Mouse (Mus musculus) limb, embryonic 13.5 days (tissue): Measurements from ENCODE around the gene Lrrc4b. TPM values are rescaled to one million over a fixed set of nuclear protein-coding genes. Genes with fewer than 3 reads are reported as not detected.

ENCODE experiments used
- ATAC-seq: fragments of 200-750 bp; cut with Nextera tagmentation; 2 replicates; pipeline ENCODE4 v1.8.0; 2017; ENCODE audit warnings: low read depth, moderate number of reproducible peaks, moderate TSS enrichment; ENCODE audit not compliant: low FRiP score
- H3K27ac ChIP-seq: fragments of 300-500 bp; sonication (generic); 2 replicates; pipeline ENCODE4 v1.5.1; 2015; ENCODE audit warnings: inconsistent platforms, mild to moderate bottlenecking, moderate library complexity
- H3K27me3 ChIP-seq: fragments of 300-500 bp; sonication (generic); 2 replicates; pipeline ENCODE4 v1.6.1; 2015; ENCODE audit warnings: mild to moderate bottlenecking, inconsistent platforms
- H3K36me3 ChIP-seq: fragments of 300-500 bp; sonication (generic); 2 replicates; pipeline ENCODE4 v1.6.1; 2015; ENCODE audit warnings: inconsistent platforms, mild to moderate bottlenecking, moderate library complexity
- H3K4me1 ChIP-seq: fragments of 300-500 bp; sonication (generic); 2 replicates; pipeline ENCODE4 v1.6.1; 2015; ENCODE audit warnings: inconsistent platforms
- H3K4me2 ChIP-seq: fragments of 300-500 bp; sonication (generic); replicated peaks from 2 replicates; pipeline ENCODE4 v1.6.1; 2015; ENCODE audit warnings: inconsistent platforms, mild to moderate bottlenecking, moderate library complexity
- H3K4me3 ChIP-seq: fragments of 300-500 bp; sonication (generic); 2 replicates; pipeline ENCODE4 v1.5.1; 2015; ENCODE audit warnings: moderate library complexity, mild to moderate bottlenecking, inconsistent platforms
- H3K9ac ChIP-seq: fragments of 300-500 bp; sonication (generic); 2 replicates; pipeline ENCODE4 v1.6.1; 2015; ENCODE audit warnings: mild to moderate bottlenecking, inconsistent platforms
- H3K9me3 ChIP-seq: fragments of 300-500 bp; sonication (generic); 2 replicates; pipeline ENCODE4 v1.6.1; 2016; ENCODE audit warnings: inconsistent platforms
- WGBS: fragments of 180-500 bp; shearing (Covaris S2); methylation state at CpG from one replicate; pipeline ENCODE4 v1.1.7; 2015; 5-methylcytosine and 5-hydroxymethylcytosine counted together
- polyA plus RNA-seq: library from polyadenylated mRNA; unstranded; fragments of >200 nt; fragmentation: Nextera tagmentation; extraction: Ambion mirVana; gene quantifications from 2 replicates; pipeline ENCODE4 v1.2.1, GENCODE M21; 2015

Lrrc4b gene
- polyA plus RNA-seq, 1 experiment from 2014 or later = 1.2 TPM

DNA sequence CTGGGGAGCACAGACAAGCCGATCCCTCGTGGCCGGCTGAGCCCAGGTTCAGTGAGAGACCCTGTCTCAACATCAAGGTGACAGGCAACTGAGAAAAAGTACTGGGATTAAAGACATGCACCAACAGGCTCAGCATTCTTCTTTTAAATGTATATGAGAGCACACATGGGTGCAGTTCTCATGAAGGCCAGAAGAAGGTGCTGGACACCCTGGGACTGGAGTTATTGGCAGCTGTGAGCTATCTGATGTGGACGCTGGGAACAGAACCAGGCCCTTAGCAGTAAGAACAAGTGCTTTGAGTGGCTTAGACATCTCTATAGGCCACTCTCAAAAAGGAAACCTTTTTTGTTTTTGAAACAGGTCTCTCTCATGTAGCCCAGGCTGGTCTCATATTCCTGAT, 17.7 kb upstream of the Lrrc4b start:
- no peak overlapping the region for H3K4me2 ChIP-seq
- no peak overlapping the region for H3K9ac ChIP-seq
- no peaks in the 10 kb centered on the region for H3K4me1 ChIP-seq
- no peak for ATAC-seq
- H3K36me3 ChIP-seq = no peaks in the 10 kb centered on the region
- H3K9me3 ChIP-seq = no peaks in the 10 kb centered on the region
- H3K4me3 ChIP-seq = no peak overlapping the region
- 84% methylated on average over 4 of the region's 4 CpGs for WGBS
- H3K27ac ChIP-seq = no peak overlapping the region
- peaks cover 19% of the 10 kb centered on the region for H3K27me3 ChIP-seq

DNA sequence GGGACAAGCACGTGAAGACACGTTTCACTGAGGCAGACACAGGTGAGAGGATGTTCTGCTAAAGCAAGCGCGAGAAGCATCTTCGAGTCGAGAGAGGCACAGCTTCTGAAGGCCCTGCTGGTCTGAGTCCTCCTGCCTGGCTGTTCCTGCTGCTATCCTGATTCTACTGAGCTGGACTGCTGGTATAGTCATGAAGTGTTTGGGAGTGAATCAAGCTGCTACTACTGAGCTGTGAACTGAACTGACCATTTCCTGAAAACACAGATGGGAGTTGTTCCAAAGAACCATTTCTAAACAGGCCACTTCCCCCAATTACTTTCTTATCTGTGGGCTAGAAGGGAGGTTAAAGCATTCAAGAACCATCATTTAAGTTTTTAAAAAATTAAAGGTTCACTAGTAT, 15.5 kb upstream of the Lrrc4b start:
- H3K9me3 ChIP-seq = no peaks in the 10 kb centered on the region
- peaks cover 3% of the 10 kb centered on the region; the same call in 1 of the 2 replicates for H3K27me3 ChIP-seq
- no peak overlapping the region for H3K27ac ChIP-seq
- no peak overlapping the region for H3K4me3 ChIP-seq
- H3K4me2 ChIP-seq = no peak overlapping the region
- 0 out of 2 replicates have a peak overlapping the region, but pooled peaks have one; percentile 1 for H3K9ac ChIP-seq
- H3K4me1 ChIP-seq = no peaks in the 10 kb centered on the region
- 85% methylated on average over 6 of the region's 6 CpGs for WGBS
- H3K36me3 ChIP-seq = no peaks in the 10 kb centered on the region
- ATAC-seq = no peak

DNA sequence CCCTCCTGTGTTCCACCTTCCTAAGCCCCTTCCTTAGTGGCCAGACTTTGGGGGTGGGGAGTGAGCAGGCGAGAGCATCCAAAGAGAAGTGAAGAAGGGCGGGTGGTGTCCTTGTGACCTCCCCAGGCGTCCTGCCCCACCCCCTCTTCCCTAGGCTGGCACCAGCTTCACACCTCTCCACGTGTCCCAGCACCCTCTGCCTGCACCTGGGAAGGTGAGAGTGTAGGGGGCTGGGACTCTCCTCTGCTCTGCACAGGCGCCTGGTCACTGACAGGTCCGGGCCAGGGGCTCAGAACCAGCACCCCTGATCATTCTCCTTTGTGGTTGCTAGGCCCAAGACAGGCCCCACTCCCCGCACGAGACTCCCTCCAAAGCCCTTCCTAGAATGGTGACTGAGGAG, 1.2 kb upstream of the Lrrc4b start:
- Histone ChIP-seq H3K9ac (peak overlapping the region; percentile 45; the same call in 1 of the 2 replicates), H3K27me3 (peaks cover 79% of the 10 kb centered on the region), H3K4me2 (peak overlapping the region; percentile 81), H3K9me3 (no peaks in the 10 kb centered on the region), H3K36me3 (no peaks in the 10 kb centered on the region), H3K4me3 (peak overlapping the region; percentile 64), H3K4me1 (peaks cover 25% of the 10 kb centered on the region), H3K27ac (no peak overlapping the region)
- 0 out of 2 replicates have a peak, but pooled peaks have one; percentile 17 for ATAC-seq
- 2% methylated on average over 8 of the region's 8 CpGs for WGBS

DNA sequence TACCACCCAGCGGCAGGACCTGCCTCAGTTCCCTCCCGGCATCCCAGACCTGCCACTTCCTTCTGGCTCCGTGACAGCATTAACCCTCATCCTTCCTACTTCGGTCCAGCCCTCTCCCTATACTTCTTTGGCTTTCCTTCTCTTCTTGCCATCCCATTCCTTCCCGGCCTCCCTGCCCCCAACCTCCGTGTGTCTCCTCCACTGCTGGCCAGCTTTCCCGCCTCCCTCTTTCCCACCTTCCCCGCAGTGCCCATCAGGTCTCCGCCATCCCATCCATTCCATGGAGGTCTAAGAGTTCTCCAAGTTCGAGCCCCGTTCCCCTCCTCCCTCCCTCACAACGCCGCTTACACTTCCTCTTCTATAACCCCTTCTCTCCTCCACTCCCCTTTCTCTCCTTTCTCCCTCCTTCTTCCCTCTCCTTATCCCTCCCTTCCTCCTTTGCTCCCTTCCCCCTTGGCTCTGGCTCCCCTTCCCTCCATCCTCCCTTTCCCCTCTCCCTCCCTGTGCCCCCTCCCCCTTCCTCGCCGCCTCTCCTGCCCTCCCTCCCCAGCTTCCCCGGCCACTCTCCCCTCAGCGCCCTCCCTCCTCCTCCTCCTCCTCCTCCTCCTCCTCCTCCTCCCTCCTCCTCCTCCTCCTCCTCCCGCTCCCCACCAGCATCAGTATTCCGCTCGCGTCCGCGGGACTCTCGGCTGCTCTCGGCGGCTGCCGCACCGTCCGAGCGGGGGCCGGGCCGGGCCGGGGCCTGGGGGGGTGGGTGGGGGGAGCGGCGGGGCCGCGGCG, 457 bp upstream of the Lrrc4b start:
- H3K27ac ChIP-seq = no peak overlapping the region; the same call in 1 of the 2 replicates

DNA sequence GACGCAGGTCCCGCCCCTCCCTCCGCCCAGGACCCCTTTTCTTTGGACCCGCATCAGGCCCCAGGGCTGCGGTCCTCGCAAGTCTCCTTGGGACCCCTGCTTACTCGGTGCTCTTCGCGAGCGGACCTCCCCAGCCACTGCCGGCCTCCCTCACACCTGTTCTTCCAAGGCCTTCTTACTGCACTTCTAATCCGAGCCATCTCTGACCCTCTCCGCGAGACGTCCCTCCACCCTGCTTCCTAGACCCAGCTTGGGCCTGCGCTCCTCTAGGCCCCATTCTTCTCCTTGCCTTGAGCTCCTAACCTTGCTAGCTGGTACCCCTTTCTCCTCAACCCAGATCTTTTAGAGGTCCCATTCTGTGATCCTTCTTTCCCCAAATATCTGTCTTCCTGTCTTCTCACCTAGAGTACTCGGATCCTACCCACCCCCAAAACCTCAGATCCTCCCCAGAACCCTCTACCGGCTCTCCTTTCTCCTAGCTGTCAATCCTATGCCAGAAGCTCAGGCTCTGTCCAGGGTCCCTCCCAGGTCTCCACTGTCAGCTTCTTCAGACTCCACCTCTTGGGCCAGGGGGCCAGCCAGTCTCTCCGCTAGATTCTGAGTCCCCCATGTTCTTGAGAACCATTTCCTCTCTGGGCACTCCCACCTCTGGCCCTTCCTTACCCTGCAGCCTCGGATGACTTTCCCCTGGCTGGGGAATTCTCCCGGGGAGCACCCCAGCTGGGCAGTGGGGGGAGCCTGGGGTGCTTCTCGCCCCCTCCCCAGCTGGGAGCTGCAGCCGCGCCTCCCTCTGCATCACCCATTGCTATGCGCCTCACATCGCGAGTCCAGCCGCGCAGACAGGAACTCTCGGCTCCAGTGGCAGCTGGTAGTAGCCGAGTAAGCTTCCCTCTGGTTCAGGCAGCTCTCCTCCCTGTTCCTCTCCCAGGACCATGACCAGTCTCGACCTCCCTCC, 993 bp downstream of the Lrrc4b start:
- H3K4me3 ChIP-seq = peak overlapping the region; percentile 64
- no peaks in the 10 kb centered on the region for H3K9me3 ChIP-seq
- no peaks in the 10 kb centered on the region for H3K36me3 ChIP-seq
- H3K4me2 ChIP-seq = peak overlapping the region; percentile 81
- H3K4me1 ChIP-seq = peaks cover 25% of the 10 kb centered on the region
- no peak for ATAC-seq
- H3K9ac ChIP-seq = peak overlapping the region; percentile 78
- H3K27me3 ChIP-seq = peaks cover 85% of the 10 kb centered on the region
- WGBS = 3% methylated on average over 32 of the region's 32 CpGs
- no peak overlapping the region for H3K27ac ChIP-seq

More for the DNA sequence above, 457 bp upstream of the Lrrc4b start:
- Histone ChIP-seq H3K4me2 (peak overlapping the region; percentile 81), H3K36me3 (no peaks in the 10 kb centered on the region), H3K9ac (peak overlapping the region; percentile 78), H3K9me3 (no peaks in the 10 kb centered on the region), H3K27me3 (peaks cover 76% of the 10 kb centered on the region), H3K4me1 (peaks cover 25% of the 10 kb centered on the region), H3K4me3 (peak overlapping the region; percentile 64)
- under 1% methylated on average over 17 of the region's 38 CpGs for whole genome bisulfite sequencing
- ATAC-seq = peak; percentile 41; the same call in 1 of the 2 replicates

DNA sequence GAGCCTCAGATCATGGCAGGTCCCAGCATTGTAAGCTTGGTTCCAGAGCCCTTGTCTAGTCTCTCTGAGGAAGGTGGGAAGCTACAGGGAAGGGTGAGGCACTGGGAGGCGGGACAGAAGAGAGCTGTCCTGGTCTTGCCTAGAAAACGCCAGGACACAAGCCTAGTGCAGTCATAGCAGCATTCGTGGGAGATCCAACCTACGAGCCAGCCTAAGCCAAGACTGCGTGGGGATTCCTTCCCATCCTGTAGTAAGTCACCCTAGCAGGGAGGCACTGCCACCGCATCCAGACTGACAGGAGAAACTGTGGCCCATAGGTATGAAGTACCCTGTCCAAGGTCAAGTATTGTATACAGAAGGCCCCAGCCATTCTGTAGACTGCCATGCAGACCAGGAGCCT, 3.7 kb downstream of the Lrrc4b start:
- 68% methylated on average over 6 of the region's 6 CpGs for WGBS
- no peaks in the 10 kb centered on the region for H3K9me3 ChIP-seq
- H3K27ac ChIP-seq = no peak overlapping the region
- no peaks in the 10 kb centered on the region for H3K36me3 ChIP-seq
- peaks cover 21% of the 10 kb centered on the region for H3K4me1 ChIP-seq
- ATAC-seq = no peak
- H3K4me2 ChIP-seq = no peak overlapping the region
- H3K9ac ChIP-seq = no peak overlapping the region
- H3K4me3 ChIP-seq = no peak overlapping the region
- peaks cover 87% of the 10 kb centered on the region for H3K27me3 ChIP-seq

DNA sequence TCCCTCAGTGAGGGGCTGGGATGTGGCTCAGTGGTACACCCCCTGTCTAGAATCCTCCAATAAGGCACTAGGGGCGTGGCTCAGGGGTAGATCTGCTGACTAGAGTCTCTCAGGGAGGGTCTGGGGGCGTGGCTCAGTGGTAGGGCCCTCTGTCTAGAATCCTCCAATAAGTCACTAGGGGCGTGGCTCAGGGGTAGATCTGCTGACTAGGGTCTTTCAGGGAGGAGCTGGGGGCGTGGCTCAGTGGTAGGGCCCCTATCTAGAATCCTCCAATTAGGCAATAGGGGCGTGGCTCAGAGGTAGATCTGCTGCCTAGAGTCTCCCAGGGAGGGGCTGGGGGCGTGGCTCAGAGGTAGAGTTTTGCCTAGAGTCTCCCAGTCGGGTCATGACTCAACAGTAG, 4.6 kb downstream of the Lrrc4b start:
- Histone ChIP-seq H3K36me3 (no peaks in the 10 kb centered on the region), H3K9ac (no peak overlapping the region), H3K4me1 (peaks cover 14% of the 10 kb centered on the region), H3K9me3 (no peaks in the 10 kb centered on the region), H3K4me2 (no peak overlapping the region), H3K27ac (no peak overlapping the region), H3K4me3 (no peak overlapping the region), H3K27me3 (peaks cover 87% of the 10 kb centered on the region)
- 0 out of 2 replicates have a peak, but pooled peaks have one; percentile 20 for ATAC-seq
- WGBS = 2% methylated on average over 7 of the region's 7 CpGs

DNA sequence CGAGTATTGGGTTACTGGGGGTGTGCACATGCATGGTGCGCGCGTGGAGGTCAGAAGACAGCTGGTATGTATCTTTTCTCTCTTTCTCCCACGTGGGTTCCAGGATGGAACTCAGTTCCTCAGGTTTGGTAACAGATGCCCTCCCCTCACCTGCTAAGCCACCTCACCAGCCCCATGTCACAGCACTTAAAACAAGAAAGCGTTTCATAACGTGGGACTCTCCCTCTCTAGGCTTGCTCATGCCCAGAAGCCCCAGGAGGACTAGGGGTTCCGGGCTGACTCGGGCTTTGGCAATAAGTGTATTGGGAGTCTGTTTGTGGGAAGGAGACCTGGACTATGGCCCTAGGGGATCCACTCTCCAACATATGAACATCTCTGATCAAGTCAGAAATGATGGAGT, 5.3 kb downstream of the Lrrc4b start:
- H3K4me2 ChIP-seq = no peak overlapping the region
- H3K4me1 ChIP-seq = peaks cover 12% of the 10 kb centered on the region
- H3K27ac ChIP-seq = no peak overlapping the region
- H3K9ac ChIP-seq = no peak overlapping the region
- no peak for ATAC-seq
- 52% methylated on average over 9 of the region's 9 CpGs for WGBS
- H3K9me3 ChIP-seq = no peaks in the 10 kb centered on the region
- no peak overlapping the region for H3K4me3 ChIP-seq
- no peaks in the 10 kb centered on the region for H3K36me3 ChIP-seq
- H3K27me3 ChIP-seq = peaks cover 90% of the 10 kb centered on the region

DNA sequence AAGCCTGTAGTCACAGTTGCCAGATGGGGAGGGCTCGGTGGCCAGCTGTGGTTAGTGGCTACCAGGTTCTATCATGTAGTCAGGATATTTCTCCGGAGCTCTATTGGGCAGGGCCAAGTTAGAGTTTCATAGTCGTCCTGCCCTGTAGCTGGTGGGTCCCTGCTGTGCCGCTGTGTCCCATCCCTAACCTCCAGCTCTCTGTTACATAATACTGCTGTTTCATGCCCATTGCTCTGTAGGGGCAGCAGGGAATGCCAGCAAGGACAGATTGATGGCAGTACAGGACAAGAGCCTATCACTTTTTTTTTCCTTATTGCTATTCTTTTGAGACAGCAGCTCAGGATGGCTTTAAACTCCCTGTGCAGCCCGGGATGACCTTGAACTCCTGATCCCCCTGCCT, 7.0 kb downstream of the Lrrc4b start:
- H3K4me1 ChIP-seq = no peaks in the 10 kb centered on the region
- no peaks in the 10 kb centered on the region for H3K36me3 ChIP-seq
- H3K27ac ChIP-seq = no peak overlapping the region
- H3K9me3 ChIP-seq = no peaks in the 10 kb centered on the region
- H3K4me3 ChIP-seq = no peak overlapping the region
- no peak overlapping the region for H3K9ac ChIP-seq
- no peak overlapping the region for H3K4me2 ChIP-seq
- ATAC-seq = no peak
- peaks cover 90% of the 10 kb centered on the region for H3K27me3 ChIP-seq
- WGBS = 70% methylated on average over 5 of the region's 5 CpGs

DNA sequence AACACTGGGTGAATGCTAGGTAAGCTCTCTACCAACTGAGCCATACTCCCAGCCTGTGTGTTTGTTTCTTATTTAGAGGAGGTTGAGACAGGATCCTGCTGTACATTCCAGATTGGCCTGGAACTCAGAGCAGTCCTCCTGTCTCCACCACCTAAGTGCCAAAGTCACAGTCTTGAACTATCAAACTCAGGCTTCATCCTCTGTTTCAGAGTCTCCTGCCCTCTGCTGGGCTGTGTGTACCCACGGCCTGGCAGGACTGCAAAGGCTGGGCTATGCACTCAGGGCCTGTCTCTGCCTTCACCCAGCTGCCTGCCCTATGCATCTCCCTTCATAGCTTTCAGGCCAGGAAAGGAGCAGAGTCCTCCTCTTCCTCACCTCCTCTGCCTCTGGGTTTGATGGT, 7.4 kb downstream of the Lrrc4b start:
- Histone ChIP-seq H3K36me3 (no peaks in the 10 kb centered on the region), H3K27me3 (peaks cover 90% of the 10 kb centered on the region), H3K27ac (no peak overlapping the region), H3K9ac (no peak overlapping the region), H3K4me2 (no peak overlapping the region), H3K9me3 (no peaks in the 10 kb centered on the region), H3K4me3 (no peak overlapping the region), H3K4me1 (no peaks in the 10 kb centered on the region)
- WGBS = 6% methylated on average over 1 of the region's 1 CpGs
- no peak for ATAC-seq

DNA sequence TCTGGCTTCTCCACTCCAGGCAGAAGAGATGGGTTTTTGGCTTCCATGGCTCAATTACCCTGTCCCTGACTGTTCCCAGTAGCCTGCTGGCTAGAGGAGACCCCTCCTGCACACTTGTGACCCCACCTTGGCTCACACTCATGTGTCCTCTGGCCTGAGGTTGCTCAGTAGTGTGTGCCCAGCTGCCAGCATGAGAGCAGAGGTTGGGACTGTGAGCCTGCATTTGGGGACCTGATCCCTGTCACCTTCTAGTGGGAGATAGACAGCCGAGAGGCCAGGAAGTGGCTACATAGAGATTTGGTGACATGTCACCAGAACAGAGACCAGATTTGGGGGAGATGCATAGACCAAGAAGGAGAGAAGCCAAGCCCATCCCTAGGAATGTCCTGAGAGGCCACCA, 8.4 kb downstream of the Lrrc4b start:
- Histone ChIP-seq H3K4me1 (peaks cover 7% of the 10 kb centered on the region), H3K4me2 (no peak overlapping the region), H3K4me3 (no peak overlapping the region), H3K9me3 (no peaks in the 10 kb centered on the region), H3K36me3 (no peaks in the 10 kb centered on the region), H3K27ac (no peak overlapping the region), H3K9ac (no peak overlapping the region; the same call in 1 of the 2 replicates), H3K27me3 (peaks cover 90% of the 10 kb centered on the region)
- ATAC-seq = no peak
- 61% methylated on average over 1 of the region's 1 CpGs for WGBS

DNA sequence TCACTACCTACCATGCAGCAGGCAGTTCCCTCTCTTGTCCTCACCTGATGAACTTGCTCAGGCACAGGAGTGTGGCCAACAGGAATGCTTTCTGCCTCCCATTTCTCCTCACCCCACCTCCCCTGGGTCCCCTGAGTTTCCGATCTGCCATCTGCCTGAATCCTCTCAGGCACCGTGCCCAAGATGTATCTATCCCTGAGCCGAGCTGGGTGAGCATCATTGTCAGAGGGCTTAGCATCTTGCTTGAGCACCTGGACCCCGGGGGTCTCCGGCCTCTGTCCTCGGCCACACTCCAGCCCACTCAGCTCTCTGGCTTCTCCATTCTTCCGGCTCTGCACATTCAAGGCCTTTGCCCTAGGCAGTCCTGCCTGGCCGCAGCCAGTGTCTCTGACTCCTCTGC, 9.1 kb downstream of the Lrrc4b start:
- Histone ChIP-seq H3K36me3 (no peaks in the 10 kb centered on the region), H3K27ac (no peak overlapping the region), H3K4me1 (peaks cover 14% of the 10 kb centered on the region), H3K9ac (no peak overlapping the region), H3K27me3 (peaks cover 90% of the 10 kb centered on the region), H3K9me3 (no peaks in the 10 kb centered on the region), H3K4me3 (no peak overlapping the region), H3K4me2 (no peak overlapping the region)
- 69% methylated on average over 8 of the region's 8 CpGs for WGBS
- ATAC-seq = no peak
